Mouse (Mus musculus) neutrophil, adult 5-6 weeks (primary cell): ENCODE data around the gene Rtkn2. TPM values are rescaled to one million over a fixed set of nuclear protein-coding genes. Genes with fewer than 3 reads are reported as not detected.
A peak's percentile ranks its signal among the peaks of the same experiment; 100 is the strongest.

ENCODE experiments used
- ATAC-seq: fragments of 151-379, 151-347 bp; 2 replicates; pipeline ENCODE4 v1.8.0; 2017; ENCODE audit warnings: mild to moderate bottlenecking, moderate TSS enrichment; ENCODE audit not compliant: insufficient number of reproducible peaks, poor library complexity, low FRiP score, severe bottlenecking; ENCODE audit errors: extremely low read depth
- total RNA-seq: library from RNA; stranded (forward); fragments of 200-1000 nt; gene quantifications from 2 replicates; pipeline ENCODE4 v1.2.3, GENCODE M21; 2017

The Rtkn2 gene
- total RNA-seq, 1 experiment from 2014 or later: not detected

- ATAC-seq: no peak
Observed at GRCm38 (mm10) chr10:68030027-68030426, 50.7 kb downstream of the Rtkn2 start.

DNA sequence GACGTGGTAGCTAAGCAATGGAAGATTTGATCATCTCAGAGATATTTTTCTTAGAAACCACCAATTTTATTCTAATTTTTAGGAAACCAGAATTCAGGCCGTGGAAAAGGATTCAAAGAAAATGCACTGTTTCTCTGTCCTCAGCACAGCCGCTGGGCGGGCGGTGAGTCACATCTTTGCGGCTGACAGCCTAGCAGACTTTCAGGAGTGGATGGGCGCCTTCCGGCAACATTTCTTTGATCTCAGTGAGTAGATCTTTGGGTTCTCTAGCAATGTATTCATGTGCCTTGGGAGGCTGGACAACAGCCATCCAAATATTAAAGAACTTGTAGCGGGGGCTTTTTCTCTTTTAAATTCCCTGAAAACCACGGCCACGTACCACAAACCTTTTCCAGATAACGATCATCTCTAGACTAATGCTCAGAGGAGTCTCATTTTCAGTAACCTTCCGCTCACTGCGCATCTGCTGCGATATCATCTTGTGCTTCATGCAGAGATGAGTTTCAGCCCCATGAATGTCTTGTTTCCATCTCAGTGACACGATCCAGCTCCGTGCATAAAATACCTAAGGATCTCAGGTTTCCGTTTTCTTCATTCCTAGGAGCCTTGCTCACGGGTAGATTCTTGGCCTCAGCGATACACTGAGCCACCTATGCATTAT lies 56.5 kb downstream of the Rtkn2 start:
- no peak for ATAC-seq

DNA sequence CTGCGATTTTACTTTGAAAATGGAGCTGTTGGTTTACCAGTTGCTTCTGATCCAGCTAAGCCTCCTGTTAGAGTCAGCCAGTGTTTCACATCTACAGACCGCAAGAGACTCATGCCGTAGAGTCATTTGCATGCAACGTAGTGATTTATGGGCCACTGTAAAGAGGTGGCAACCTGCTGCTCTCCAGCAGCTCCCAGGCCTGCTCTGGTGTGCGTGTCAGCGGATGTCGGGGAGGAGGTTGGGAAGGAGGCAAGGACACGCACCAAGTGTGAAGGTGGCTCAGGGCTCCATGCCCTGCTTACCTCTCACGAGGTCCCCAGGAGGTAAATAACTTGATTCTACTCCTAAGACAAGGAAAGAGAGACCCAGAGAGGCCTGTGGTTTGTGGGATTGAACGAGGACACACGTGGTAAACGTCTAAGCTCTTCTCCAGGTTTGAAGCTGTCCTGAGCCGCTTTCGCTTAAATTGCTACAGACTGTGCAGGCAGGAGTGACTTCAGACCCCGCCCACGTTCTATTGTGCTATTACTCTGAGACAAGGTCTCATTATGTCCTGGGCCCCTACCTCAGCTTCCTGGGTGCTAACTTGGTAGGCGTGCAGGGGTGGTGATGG lies 57.1 kb downstream of the Rtkn2 start:
- no peak for ATAC-seq

- no peak for ATAC-seq
Observed at GRCm38 (mm10) chr10:68038997-68039624, 59.7 kb downstream of the Rtkn2 start.

- ATAC-seq: no peak
Observed at GRCm38 (mm10) chr10:68039641-68040205, 60.4 kb downstream of the Rtkn2 start.

DNA sequence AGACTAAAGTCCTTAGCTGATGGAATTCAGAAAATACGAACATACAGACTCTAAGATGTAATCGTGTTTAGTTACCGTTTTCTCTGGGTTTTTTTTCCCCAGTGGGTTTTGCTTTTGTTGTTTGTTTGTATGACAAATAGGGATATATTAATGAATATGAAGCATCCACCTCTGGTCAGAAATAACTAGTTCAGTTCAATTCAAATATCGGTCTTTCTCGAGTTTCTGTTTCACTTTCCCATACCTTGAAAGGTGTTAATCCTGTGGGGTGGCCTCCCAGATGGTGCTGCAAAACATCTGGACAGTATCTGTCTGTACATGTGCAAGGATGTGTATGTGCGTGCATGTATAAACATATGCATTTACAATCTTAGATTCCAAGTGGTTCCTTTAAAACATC lies 61.0 kb downstream of the Rtkn2 start:
- ATAC-seq: no peak

GRCm38 (mm10) chr10:68043973-68044372 lies 64.6 kb downstream of the Rtkn2 start:
- ATAC-seq: no peak

- ATAC-seq: no peak
Observed at GRCm38 (mm10) chr10:68044864-68045263, 65.5 kb downstream of the Rtkn2 start.

DNA sequence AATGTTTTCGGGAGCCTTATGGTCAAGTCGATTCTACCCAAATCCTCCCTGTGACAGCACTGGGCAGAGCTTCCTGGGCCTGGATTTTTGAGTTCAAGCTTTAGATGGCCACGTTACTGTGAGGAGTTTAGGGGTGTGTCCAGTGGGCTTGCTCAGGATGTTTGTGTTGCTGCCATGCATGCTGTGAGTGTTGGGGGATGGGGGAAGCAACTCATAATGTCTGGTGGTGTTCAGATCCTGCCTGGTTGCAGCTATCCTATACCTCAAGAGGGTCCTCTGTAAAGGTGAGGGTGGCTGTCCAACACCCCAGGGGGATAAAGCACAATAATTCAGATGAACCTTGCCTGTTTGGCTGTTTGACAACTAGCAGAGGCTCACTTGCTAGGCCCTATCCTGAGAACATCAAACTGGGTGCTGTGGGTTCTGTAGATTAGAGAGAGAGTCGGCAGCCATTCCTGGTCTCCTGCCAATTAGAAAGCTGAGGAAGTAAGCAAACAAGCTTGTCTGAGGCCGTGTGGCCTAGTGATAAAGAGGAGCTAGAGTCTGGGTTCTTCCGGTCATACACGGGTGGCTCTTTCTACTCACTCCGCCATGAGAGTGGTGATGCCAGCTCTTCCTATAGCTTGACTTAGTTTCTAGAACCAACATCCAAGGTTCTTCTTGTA lies 69.4 kb downstream of the Rtkn2 start:
- ATAC-seq: no peak

DNA sequence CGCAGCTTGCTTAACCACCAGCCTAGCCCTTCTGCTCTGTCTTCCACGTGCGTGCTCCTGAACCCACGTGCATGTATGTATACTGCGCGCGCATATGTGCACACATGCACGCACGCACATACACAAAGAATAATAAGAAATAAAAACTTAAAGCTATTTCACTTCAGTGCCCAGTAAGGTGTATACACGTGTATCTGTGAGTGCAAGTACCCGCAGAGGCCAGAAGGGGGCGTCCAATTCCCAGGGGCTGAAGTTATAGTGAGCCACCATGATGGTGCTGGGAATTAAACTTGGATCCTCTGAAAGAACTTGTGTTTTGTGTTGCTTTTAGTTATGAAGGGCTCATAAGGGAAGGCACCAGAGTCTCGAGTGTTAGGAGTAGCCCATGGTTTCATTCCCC lies 71.5 kb downstream of the Rtkn2 start:
- ATAC-seq: no peak

DNA sequence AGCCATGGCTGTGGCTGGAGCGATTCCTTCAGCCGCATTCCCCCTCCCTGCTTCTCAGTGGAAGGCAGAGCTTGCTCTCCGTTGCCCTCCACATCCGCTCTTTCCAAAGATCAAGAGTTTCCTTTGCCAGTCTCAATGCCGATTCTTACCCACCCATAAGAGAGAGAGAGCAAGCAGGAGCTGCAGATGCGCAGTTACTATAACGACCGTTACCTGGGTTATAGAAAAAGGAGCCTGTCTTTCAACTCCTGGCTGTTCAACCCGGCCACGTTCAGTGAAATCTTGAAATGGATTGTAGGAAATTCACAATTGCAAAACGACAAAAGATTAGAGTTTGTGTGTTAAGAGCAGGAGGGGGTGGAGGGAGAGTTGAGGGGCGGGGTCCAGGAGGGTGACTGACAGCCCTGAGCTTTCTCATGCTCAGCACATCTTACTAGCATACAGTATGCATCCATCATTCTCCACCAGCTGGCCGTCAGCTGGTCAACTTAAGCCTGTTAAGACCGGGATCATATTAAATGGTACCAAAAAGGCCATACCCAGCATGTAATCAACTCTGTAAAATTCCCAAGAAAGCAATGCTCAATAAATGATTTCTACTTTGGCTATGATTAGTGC lies 72.1 kb downstream of the Rtkn2 start:
- no peak for ATAC-seq

DNA sequence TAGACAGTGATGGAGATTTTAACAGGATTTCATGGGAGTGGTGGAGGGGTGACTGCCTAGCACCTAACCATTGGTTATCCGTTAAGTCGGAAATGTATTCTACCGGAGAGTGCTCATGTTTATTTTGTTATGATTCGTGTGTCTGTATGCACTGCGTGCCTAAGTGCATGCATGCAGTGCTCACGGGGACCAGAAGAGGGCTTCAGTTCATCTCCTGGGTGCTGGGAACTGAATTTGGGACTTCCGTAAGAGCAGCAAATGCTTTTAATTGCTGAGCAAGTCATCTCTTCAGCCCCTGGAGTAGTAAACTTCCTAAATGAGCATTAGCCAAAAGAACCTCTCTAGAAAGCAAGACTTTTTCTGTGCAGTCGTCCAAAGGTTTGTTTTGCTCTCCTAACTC lies 72.9 kb downstream of the Rtkn2 start:
- ATAC-seq: no peak

DNA sequence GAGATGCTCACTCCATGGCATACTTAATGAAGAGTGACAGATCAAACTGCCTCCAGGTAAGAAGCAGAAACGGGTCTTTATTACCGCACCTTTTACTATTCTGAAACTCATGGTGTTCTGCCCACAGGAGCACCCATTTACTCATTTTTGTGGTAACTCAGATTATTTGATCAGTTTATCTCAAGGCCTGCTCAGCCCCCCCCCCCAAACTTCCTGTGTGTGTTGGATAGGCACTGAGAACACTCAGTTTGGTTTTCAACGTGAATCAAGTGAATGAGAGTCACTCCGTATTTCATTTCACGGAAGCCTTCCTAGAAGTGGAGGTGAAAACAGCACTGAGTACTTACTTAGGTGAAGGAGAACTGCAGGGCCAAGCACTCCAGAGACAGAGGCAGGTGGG lies 74.8 kb downstream of the Rtkn2 start:
- ATAC-seq: no peak

DNA sequence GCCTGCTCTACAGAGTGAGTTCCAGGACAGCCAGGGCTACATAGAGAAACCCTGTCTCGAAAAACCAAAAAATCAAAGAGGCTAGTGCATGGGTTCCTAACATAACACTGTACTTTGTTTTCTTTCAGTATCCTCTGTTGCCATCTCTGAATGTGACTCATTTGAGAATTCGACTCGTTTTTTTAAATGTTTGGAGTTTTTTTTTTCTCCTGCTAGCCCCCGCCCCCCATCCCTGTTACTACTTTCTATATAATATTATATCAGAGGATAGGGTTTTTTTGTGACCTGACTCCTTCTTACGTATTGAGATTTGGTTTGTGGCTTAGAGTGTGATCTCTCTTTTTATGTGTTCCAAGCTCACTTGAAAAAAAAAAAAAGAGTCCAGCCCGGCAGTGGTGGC lies 75.3 kb downstream of the Rtkn2 start:
- no peak for ATAC-seq

DNA sequence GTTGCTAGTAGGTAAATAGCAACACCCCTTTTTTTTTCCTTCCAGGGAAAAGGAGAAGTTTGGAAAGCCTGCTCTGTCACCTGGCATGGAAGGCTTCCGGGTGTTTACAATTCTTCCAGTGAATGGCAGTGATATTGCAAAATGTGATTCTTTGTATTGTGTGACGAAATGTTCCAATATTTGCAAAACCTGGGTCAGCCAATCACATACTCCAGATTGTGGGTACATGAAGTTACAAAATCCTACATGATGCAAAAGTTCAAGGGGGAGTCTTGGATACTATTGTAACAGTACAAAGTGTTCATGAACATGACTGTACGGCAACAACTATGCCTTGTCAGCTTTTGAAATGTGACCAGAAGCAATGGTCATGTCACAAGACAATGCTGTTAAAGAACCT lies 78.5 kb downstream of the Rtkn2 start:
- peak; percentile 39; the same call in 1 of the 2 replicates for ATAC-seq

GRCm38 (mm10) chr10:68058378-68058777 lies 79.0 kb downstream of the Rtkn2 start:
- ATAC-seq: no peak

DNA sequence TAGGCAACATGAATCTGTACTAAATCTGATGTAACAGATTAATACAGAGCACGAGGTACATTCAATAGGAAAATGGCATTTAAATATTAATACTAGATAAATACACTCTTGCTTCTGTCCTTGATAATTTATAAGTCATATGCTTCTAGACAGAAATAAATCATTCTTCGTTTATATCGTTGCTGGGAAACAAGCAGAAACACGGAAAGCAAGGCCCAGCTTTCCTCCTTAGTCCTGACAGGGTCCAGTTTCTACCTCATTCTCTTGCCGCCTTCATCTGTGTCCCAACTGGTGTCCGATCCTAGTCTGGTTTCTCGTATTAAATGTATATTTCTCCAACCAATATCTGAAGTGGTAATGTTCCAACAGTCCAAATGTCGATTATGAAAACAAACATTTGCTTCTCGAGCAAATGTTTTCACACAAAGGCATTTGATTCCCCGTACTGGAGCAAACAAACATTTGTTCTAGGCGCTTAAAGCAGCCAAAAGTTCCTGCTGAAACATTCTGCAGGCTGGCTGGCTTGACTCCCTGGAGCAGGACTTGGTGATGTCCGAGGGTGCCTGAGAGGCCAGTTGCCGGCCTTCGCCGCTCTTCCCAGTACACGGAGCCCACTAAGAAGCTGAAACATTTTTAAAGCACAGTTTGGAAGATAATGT lies 81.3 kb downstream of the Rtkn2 start:
- no peak for ATAC-seq

DNA sequence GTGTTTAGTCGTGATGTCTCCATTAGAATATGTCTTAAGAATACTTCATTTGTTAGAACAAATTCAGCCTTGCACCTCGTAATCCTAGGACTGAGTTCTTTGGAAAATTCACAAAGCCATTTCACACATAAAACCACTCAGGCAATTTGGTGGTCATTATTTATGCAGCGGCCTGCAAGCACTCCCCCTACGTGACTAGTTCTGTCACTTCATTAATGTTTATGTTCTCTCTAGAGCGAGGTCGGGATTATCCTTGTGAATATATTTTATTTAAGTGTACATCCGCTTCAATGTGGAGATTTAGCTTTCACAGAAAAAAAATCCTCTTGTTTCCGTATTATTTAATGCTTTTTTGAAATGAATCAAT lies 81.9 kb downstream of the Rtkn2 start:
- no peak for ATAC-seq
